Mouse (Mus musculus): Measurements from ENCODE around the gene Olfr62. TPM values are rescaled to one million over a fixed set of nuclear protein-coding genes. Genes with fewer than 3 reads are reported as not detected.

Gene Olfr62
- 0.17 and 0.18 TPM in 2 replicates for polyA plus RNA-seq (2015; fragmentation: Nextera tagmentation; extraction: Ambion mirVana)

DNA sequence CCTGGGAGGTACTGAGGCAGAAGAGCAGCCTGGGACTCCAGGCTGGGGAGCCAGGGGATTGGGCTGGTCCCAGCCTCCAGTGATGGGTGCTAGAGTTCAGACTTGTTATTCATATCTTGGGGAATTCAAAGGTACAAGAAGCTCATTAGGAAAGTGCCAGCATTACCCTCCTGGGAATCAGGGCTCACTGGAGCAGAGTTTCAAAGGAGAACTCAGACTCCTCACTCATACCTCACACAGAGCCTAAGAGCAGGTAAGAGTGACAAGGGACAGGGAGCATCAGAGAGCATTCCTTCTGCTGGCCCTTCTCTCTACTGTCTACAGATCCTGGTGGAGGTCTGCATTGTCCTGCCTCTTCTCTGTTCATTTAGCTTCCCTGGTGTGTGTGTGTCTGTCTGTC is at the start of gene Olfr62:
Gene Olfr62 (plus strand): TSS at position 301 of the 400 bp plus-strand sequence.
- ATAC-seq (ENCODE audit: insufficient number of reproducible peaks, low FRiP score, low TSS enrichment, low read depth), result no peak
- no peaks in the 10 kb centered on the region for H3K4me1 ChIP-seq
- H3K9ac ChIP-seq, result no peak within 1 kb of the TSS
- no peak within 1 kb of the TSS for H3K27ac ChIP-seq (replicated peaks)
- H3K4me3 ChIP-seq (replicated peaks), result no peak within 1 kb of the TSS
- no peaks in the 10 kb centered on the region for H3K9me3 ChIP-seq (replicated peaks)
- H3K27me3 ChIP-seq, result no peaks in the 10 kb centered on the region
- H3K4me2 ChIP-seq (replicated peaks), result no peak within 1 kb of the TSS
- H3K36me3 ChIP-seq, result no peaks in the 10 kb centered on the region

DNA sequence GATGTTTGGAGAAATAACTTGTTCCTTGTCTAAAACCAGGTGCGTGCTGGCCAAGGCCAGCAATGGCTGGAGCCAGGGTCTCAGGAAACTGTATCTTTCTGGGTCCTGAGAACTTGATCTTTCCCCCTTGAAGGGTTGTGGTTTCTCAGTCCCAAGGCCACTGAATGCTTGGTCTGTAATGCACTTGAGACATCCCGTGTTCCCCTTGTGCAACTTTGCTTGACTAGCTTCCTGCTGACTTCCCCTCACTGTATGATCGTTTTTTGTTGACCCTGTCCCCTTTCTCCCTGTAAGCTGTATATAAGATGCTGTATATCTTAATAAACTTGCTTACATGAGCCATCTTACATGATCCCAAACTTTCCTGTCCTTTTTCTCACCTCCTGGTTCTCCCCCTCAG is 48.9 kb upstream of the Olfr62 start:
- no peaks in the 10 kb centered on the region for H3K4me1 ChIP-seq
- no peak overlapping the region for H3K27ac ChIP-seq (replicated peaks)
- H3K36me3 ChIP-seq, result no peaks in the 10 kb centered on the region
- H3K9ac ChIP-seq, result no peak overlapping the region
- H3K4me3 ChIP-seq (replicated peaks), result no peak overlapping the region
- no peak overlapping the region for H3K4me2 ChIP-seq (replicated peaks)
- H3K9me3 ChIP-seq (replicated peaks), result no peaks in the 10 kb centered on the region
- peaks cover 8% of the 10 kb centered on the region for H3K27me3 ChIP-seq
- ATAC-seq (ENCODE audit: insufficient number of reproducible peaks, low FRiP score, low TSS enrichment, low read depth), result no peak
- 62% methylated on average over 3 of the region's 3 CpGs for WGBS

DNA sequence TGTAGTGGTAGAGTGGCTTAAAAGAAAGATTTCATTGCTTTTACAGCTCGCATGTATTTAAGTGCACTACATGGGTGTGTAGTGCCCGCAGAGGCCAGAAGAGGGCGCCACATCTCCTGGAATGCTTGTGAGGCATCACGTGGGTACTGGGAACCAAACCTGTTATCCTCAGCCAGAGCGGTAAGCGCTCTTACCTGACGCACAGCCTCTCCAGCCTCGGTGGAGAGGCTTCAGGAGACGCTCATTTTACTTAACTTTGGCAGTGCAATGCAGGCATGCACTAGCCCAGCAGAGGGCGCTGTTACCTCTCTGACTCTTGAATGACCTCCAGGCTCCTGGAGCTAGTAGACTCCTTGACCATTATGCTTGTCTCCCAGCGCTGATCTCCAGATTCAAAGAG is 46.1 kb upstream of the Olfr62 start:
- no peak overlapping the region for H3K4me3 ChIP-seq (replicated peaks)
- 0 out of 2 replicates have a peak, but pooled peaks cover 6% of the 10 kb centered on the region for H3K9me3 ChIP-seq (replicated peaks)
- no peak overlapping the region for H3K27ac ChIP-seq (replicated peaks)
- no peak overlapping the region for H3K4me2 ChIP-seq (replicated peaks)
- H3K36me3 ChIP-seq, result no peaks in the 10 kb centered on the region
- no peak overlapping the region for H3K9ac ChIP-seq
- ATAC-seq (ENCODE audit: insufficient number of reproducible peaks, low FRiP score, low TSS enrichment, low read depth), result no peak
- peaks cover 3% of the 10 kb centered on the region for H3K27me3 ChIP-seq
- WGBS, result 17% methylated on average over 11 of the region's 11 CpGs
- H3K4me1 ChIP-seq, result no peaks in the 10 kb centered on the region

DNA sequence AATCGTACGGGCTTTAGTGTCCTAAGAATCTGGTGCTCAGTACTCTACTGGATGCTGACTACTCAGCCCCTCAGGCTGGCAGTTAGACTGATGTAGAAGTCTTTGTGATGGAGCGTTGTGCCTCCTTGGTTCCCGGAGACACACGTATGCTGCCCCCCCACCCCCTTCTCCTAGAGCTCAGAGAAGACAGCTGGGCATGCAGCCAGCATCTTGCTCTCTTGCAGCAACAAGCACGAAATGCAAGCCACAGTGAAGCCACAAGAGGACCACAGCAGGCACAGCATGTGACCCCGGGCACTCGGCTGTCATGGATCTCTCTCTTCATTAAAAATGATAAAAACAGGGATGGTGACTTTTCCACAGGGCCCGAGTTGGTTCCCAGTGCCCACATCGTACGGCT is 43.3 kb upstream of the Olfr62 start:
- Histone ChIP-seq H3K4me2 (replicated peaks) (no peak overlapping the region), H3K4me3 (replicated peaks) (no peak overlapping the region), H3K27ac (replicated peaks) (no peak overlapping the region), H3K4me1 (no peaks in the 10 kb centered on the region), H3K9me3 (replicated peaks) (0 out of 2 replicates have a peak, but pooled peaks cover 6% of the 10 kb centered on the region), H3K9ac (no peak overlapping the region), H3K36me3 (no peaks in the 10 kb centered on the region), H3K27me3 (peaks cover 3% of the 10 kb centered on the region; the same call in 1 of the 2 replicates)
- ATAC-seq (ENCODE audit: insufficient number of reproducible peaks, low FRiP score, low TSS enrichment, low read depth), result no peak
- WGBS, result 66% methylated on average over 11 of the region's 11 CpGs

DNA sequence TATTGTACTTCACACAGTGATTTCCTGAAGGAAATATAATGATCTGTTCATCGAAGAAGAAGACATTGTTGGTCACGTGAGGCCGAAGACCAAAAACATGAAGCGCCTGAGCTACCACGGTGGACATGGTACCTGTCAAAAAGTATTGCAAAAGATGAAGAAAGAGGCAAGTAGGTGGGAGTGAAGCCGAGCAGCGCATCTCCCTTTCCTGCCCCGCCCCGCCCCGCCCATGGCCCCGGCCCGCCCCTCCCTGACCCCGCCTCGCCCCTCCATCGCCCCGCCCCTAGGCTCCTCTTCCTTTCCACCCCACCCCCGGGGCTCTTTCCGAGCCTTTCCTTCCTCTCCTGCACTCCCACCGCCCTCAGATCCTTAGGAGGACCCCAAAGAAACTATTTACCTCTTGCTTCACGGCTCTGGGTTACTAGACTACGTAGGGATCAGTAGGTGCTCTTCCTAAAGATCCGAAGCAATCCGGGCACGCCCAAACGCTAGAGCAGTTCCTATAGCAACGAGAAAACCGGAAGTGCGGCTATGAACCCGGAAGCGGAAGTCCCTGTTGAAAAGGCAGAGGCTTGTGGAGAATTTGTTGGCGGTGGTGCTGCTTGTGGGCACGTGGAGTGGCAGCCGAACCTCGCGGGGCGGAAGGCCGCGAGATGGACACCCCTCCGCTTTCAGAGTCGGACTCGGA is 38.3 kb upstream of the Olfr62 start, which contains the start of the genes Cfap57 and Ebna1bp2:
Gene Cfap57 (minus strand): TSS at position 499 of the 688 bp plus-strand sequence.
Gene Ebna1bp2 (plus strand): TSS at position 521 of the 688 bp plus-strand sequence.
- peak within 1 kb of the TSS; percentile 77 for H3K4me3 ChIP-seq (replicated peaks)
- peak within 1 kb of the TSS; percentile 60 for H3K9ac ChIP-seq
- no peaks in the 10 kb centered on the region for H3K27me3 ChIP-seq
- WGBS, result 2% methylated on average over 37 of the region's 41 CpGs
- peaks cover 25% of the 10 kb centered on the region for H3K36me3 ChIP-seq
- peak within 1 kb of the TSS; percentile 63 for H3K27ac ChIP-seq (replicated peaks)
- peaks cover 10% of the 10 kb centered on the region for H3K4me1 ChIP-seq
- H3K4me2 ChIP-seq (replicated peaks), result peak within 1 kb of the TSS; percentile 85
- H3K9me3 ChIP-seq (replicated peaks), result 0 out of 2 replicates have a peak, but pooled peaks cover 6% of the 10 kb centered on the region
- ATAC-seq (ENCODE audit: insufficient number of reproducible peaks, low FRiP score, low TSS enrichment, low read depth), result peak; percentile 88

DNA sequence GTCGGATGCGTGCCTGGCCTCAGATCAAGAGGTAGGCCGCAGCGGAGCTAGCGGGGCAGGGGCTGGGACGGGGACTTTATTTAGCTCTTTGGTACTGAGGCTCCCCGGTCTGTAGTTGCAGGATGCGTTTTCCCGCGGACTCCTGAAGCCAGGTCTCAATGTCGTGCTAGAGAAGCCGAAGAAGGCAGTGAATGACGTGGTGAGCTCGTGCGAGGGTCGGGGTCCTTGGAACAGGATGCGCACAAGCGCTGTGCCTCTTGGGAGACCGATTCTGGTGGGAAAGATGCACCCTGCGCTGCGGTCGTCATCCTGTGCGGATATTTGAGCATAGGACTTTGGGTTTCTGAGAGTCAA is 37.8 kb upstream of the Olfr62 start:
- Histone ChIP-seq H3K36me3 (peaks cover 30% of the 10 kb centered on the region), H3K9me3 (replicated peaks) (0 out of 2 replicates have a peak, but pooled peaks cover 6% of the 10 kb centered on the region), H3K4me3 (replicated peaks) (peak overlapping the region; percentile 77), H3K27me3 (no peaks in the 10 kb centered on the region), H3K27ac (replicated peaks) (peak overlapping the region; percentile 63), H3K9ac (peak overlapping the region; percentile 60), H3K4me2 (replicated peaks) (peak overlapping the region; percentile 85), H3K4me1 (peaks cover 10% of the 10 kb centered on the region)
- no peak for ATAC-seq (ENCODE audit: insufficient number of reproducible peaks, low FRiP score, low TSS enrichment, low read depth)
- under 1% methylated on average over 23 of the region's 23 CpGs for WGBS

DNA sequence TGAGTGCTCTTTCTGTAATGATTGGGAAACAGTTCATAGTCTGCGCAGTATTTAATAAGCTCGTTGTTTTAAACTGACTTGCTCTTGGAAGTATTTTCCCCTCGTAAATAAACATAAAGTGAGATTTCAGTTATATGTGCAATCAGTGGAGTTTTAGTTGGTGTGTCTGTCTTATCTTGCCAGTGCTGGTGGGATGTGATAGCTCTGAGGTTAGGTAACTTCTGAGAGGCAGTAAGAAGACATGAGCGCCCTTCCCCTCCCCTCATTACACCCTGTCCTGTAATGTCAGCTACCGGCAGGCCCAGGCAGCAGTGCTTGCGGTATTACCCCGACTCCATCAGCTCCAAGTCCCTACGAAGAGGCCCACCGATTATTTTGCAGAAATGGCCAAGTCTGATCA is 37.0 kb upstream of the Olfr62 start:
- H3K36me3 ChIP-seq, result peaks cover 39% of the 10 kb centered on the region
- peak overlapping the region; percentile 77 for H3K4me3 ChIP-seq (replicated peaks)
- no peak overlapping the region for H3K27ac ChIP-seq (replicated peaks)
- no peak for ATAC-seq (ENCODE audit: insufficient number of reproducible peaks, low FRiP score, low TSS enrichment, low read depth)
- 0 out of 2 replicates have a peak, but pooled peaks cover 6% of the 10 kb centered on the region for H3K9me3 ChIP-seq (replicated peaks)
- peak overlapping the region; percentile 85 for H3K4me2 ChIP-seq (replicated peaks)
- 84% methylated on average over 9 of the region's 9 CpGs for WGBS
- H3K9ac ChIP-seq, result 0 out of 2 replicates have a peak overlapping the region, but pooled peaks have one; percentile 60
- H3K4me1 ChIP-seq, result peaks cover 10% of the 10 kb centered on the region
- no peaks in the 10 kb centered on the region for H3K27me3 ChIP-seq

DNA sequence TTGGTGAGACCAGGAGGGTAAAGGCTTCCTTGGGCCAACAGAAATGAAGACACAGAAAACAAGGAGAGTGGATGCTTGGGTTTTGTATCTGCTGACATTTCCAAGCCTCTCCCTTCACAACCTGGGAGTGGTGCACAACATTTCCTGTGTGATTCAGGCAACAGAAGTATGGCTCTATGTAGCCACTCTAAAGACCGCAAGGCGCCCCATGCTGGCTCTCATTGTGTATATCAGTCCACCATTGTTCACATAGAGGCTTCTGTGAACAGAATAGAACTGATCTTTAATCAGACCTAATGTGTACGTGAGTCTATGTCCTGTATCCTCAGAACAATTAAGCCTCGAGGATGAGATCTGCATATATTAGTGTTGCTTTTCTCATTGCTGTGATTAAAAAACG is 28.5 kb upstream of the Olfr62 start:
- peaks cover 43% of the 10 kb centered on the region for H3K36me3 ChIP-seq
- no peaks in the 10 kb centered on the region for H3K4me1 ChIP-seq
- no peak for ATAC-seq (ENCODE audit: insufficient number of reproducible peaks, low FRiP score, low TSS enrichment, low read depth)
- no peak overlapping the region for H3K9ac ChIP-seq
- 86% methylated on average over 5 of the region's 5 CpGs for WGBS
- H3K9me3 ChIP-seq (replicated peaks), result no peaks in the 10 kb centered on the region
- no peak overlapping the region for H3K27ac ChIP-seq (replicated peaks)
- no peak overlapping the region for H3K4me3 ChIP-seq (replicated peaks)
- H3K27me3 ChIP-seq, result no peaks in the 10 kb centered on the region
- no peak overlapping the region for H3K4me2 ChIP-seq (replicated peaks)

DNA sequence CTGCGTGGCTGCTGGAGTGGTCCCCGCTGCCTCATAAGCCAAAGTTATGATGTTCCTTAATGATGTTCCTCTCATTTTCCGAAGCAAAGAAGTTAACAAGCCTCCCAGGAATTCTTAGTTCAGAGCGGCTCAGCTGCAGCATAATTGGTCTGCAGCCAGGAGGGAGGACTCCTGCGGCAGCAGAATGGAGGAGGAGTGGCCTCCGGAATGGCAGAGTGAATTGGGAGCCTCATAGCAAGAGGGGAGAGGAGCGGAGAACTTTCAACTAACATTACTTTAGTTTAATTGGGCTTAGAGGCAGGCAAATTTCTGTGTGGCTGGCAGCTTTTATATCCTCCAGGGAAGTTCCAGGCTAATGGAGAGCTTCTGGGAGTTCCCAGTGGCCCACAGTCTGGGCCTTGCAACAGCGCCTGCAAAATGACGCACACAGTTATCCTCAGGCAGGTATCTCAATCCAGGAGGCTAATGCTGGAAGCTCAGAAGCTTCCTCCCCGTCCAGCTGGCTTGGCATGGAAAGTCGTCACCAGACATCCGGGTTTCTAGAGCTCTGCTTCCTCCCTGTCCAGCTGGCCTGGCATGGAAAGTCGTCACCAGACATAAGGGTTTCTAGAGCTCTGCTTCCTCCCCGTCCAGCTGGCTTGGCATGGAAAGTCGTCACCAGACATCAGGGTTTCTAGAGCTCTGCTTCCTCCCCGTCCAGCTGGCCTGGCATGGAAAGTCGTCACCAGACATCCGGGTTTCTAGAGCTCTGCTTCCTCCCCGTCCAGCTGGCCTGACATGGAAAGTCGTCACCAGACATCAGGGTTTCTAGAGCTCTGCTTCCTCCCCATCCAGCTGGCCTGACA is 16.2 kb upstream of the Olfr62 start:
- Histone ChIP-seq H3K4me1 (peaks cover 6% of the 10 kb centered on the region), H3K9ac (peak overlapping the region; percentile 15; the same call in 1 of the 2 replicates), H3K4me3 (replicated peaks) (no peak overlapping the region), H3K27me3 (no peaks in the 10 kb centered on the region), H3K4me2 (replicated peaks) (peak overlapping the region; percentile 24), H3K36me3 (no peaks in the 10 kb centered on the region), H3K9me3 (replicated peaks) (no peaks in the 10 kb centered on the region), H3K27ac (replicated peaks) (no peak overlapping the region)
- ATAC-seq (ENCODE audit: insufficient number of reproducible peaks, low FRiP score, low TSS enrichment, low read depth), result peak; percentile 65; the same call in 1 of the 2 replicates
- WGBS, result 38% methylated on average over 20 of the region's 20 CpGs

DNA sequence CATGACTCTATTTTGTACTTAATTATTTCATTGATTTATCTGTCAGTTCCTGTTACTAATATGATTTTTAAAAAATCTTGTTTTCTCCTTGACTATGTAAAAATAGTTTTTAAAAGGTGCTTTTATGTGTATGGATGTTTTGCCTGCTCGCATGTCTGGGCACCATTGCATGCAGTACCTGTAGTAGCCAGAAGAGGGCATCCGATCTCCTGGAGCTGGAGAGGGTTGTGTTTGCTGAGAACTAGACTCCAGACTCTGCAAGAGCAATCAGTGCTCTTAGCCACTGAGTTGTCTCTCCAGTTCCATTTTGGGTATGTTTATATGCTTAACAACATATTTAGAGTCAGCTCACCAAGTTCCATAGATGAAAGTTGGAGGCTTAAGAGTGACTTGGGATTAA is 13.5 kb upstream of the Olfr62 start:
- WGBS, result 4% methylated on average over 2 of the region's 2 CpGs
- no peak for ATAC-seq (ENCODE audit: insufficient number of reproducible peaks, low FRiP score, low TSS enrichment, low read depth)
- H3K4me3 ChIP-seq (replicated peaks), result no peak overlapping the region
- H3K27ac ChIP-seq (replicated peaks), result no peak overlapping the region
- no peaks in the 10 kb centered on the region for H3K27me3 ChIP-seq
- H3K4me2 ChIP-seq (replicated peaks), result no peak overlapping the region
- peaks cover 6% of the 10 kb centered on the region for H3K4me1 ChIP-seq
- no peaks in the 10 kb centered on the region for H3K36me3 ChIP-seq
- H3K9ac ChIP-seq, result no peak overlapping the region
- H3K9me3 ChIP-seq (replicated peaks), result no peaks in the 10 kb centered on the region

DNA sequence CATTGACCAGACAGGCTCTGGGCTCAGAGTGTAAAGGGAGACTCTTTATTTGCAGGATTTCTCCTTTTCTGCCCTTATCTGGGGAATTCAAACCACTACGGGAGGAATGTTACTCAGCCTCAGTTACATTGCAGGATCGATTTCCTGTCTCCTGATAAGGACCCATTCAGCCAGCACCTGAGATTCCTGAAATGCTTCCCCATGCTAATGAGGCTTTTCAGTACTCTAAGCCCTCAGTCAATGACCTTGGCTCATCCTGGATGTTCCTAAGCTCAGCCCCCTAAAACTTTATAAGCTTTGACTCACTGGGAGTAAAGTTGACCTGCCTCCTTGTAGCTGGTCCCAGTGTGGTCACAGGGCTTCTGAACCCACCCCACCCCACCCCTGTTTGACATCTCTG is 28.3 kb downstream of the Olfr62 start:
- no peak for ATAC-seq (ENCODE audit: insufficient number of reproducible peaks, low FRiP score, low TSS enrichment, low read depth)
- 38% methylated on average over 2 of the region's 2 CpGs for WGBS

More for the DNA sequence above, 28.3 kb downstream of the Olfr62 start:
- H3K4me2 ChIP-seq (replicated peaks), result no peak overlapping the region
- H3K9me3 ChIP-seq (replicated peaks), result no peaks in the 10 kb centered on the region
- H3K36me3 ChIP-seq, result no peaks in the 10 kb centered on the region
- H3K9ac ChIP-seq, result no peak overlapping the region
- H3K27ac ChIP-seq (replicated peaks), result no peak overlapping the region
- no peaks in the 10 kb centered on the region for H3K4me1 ChIP-seq
- H3K27me3 ChIP-seq, result no peaks in the 10 kb centered on the region
- H3K4me3 ChIP-seq (replicated peaks), result no peak overlapping the region

Measured in embryonic facial prominence, embryonic 15.5 days (tissue).